In the genomic region with DNA sequence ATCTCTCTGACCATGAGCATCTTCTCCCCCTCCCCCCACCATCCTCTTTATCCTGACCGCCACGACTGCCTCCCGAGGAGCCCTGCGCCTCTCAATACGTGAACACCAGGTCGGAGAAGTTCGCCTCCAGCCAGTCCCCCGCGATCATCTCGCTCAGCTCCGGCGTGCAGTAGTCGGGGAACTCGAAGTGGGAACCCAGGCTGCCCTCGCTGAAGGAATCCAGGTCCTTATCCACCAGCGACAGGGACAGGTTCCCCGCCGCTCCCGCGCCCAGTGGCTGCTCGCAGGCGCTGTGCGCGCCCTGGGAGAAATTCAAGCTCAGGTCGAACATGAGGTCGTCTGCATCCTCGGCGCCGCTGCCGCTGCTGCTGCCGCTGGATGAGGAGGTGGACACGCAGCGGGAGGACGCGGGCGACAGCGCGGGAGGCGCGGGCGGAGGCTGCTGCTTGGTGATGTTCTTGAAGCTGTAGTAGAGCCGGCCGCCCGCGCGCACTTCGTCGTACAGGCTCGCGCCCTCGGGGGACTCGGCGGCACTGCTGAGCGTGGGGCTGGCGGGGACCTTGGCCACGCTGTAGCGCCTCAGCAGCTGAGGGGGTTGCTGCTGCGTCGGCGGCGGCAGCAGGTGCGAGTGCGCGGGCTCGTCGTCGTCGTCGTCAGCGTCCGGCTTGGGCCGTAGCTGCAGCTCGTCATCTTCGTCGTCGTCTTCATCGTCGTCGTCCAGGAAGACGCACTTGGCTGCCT, we compare ENCODE assay signal across 8 mouse cellular contexts. TPM values are rescaled to one million over a fixed set of nuclear protein-coding genes. Genes with fewer than 3 reads are reported as not detected.
DNase-seq lines count a peak whose midpoint lies in the region; ATAC-seq lines count a peak whose summit lies in the region.

No protein-coding gene starts in this region.

- H3K27me3 ChIP-seq in forebrain, embryonic 13.5 days, result no peaks in the 10 kb centered on the region
- no peaks in the 10 kb centered on the region for H3K27me3 ChIP-seq in hindbrain, embryonic 15.5 days
- H3K27me3 ChIP-seq in midbrain, embryonic 12.5 days, result no peaks in the 10 kb centered on the region
- H3K27me3 ChIP-seq in stomach, embryonic 16.5 days (ENCODE audit: control insufficient read depth, insufficient read depth, low read length), result no peaks in the 10 kb centered on the region

- no peak for ATAC-seq in forebrain, embryonic 13.5 days
- no peak for ATAC-seq in hindbrain, embryonic 15.5 days (ENCODE audit: low FRiP score, low read depth)
- ATAC-seq in midbrain, embryonic 12.5 days (ENCODE audit: low FRiP score, low read depth), result no peak
- no peak for ATAC-seq in stomach, embryonic 16.5 days (ENCODE audit: insufficient read depth, low FRiP score)

- intact Hi-C loops in left cerebral cortex, postnatal 14 days (cut with DNase I), result loop anchor here (2.0 to 10.0 kb wide), 5 partner anchors 254 to 1091 kb away; no protein-coding TSS in a partner anchor

- peak overlapping the region; percentile 100 for H3K27ac ChIP-seq in forebrain, embryonic 13.5 days
- peak overlapping the region; percentile 97 for H3K27ac ChIP-seq in hindbrain, embryonic 15.5 days (replicated peaks)
- H3K27ac ChIP-seq in midbrain, embryonic 12.5 days (replicated peaks), result peak overlapping the region; percentile 100
- peak overlapping the region; percentile 89 for H3K27ac ChIP-seq in stomach, embryonic 16.5 days (ENCODE audit: low read length)

- peak overlapping the region; percentile 67 for H3K4me2 ChIP-seq in forebrain, embryonic 13.5 days
- peak overlapping the region; percentile 72 for H3K4me2 ChIP-seq in hindbrain, embryonic 15.5 days
- H3K4me2 ChIP-seq in midbrain, embryonic 12.5 days (replicated peaks), result peak overlapping the region; percentile 34
- peak overlapping the region; percentile 87 for H3K4me2 ChIP-seq in stomach, embryonic 16.5 days (ENCODE audit: low read depth, low read length)

- peak overlapping the region; percentile 100 for H3K4me3 ChIP-seq in forebrain, embryonic 13.5 days
- H3K4me3 ChIP-seq in hindbrain, embryonic 15.5 days, result peak overlapping the region; percentile 78
- H3K4me3 ChIP-seq in midbrain, embryonic 12.5 days, result peak overlapping the region; percentile 100
- peak overlapping the region; percentile 70 for H3K4me3 ChIP-seq in stomach, embryonic 16.5 days (replicated peaks; ENCODE audit: low read length)

- peak; percentile 8 for DNase-seq in urinary bladder, postnatal 14 days (ENCODE audit: low spot score)
- DNase-seq in urinary bladder, postnatal 10 days (ENCODE audit: low spot score), result no peak
- peak; percentile 66 to 73 for DNase-seq in left cerebral cortex, postnatal 14 days (ENCODE audit: low spot score in 2 of 2)
- no peak for DNase-seq in B cell, adult 2 months

- H3K4me1 ChIP-seq in forebrain, embryonic 13.5 days, result peaks cover 21% of the 10 kb centered on the region
- peaks cover 22% of the 10 kb centered on the region for H3K4me1 ChIP-seq in hindbrain, embryonic 15.5 days (replicated peaks)
- H3K4me1 ChIP-seq in midbrain, embryonic 12.5 days, result peaks cover 15% of the 10 kb centered on the region
- no peaks in the 10 kb centered on the region for H3K4me1 ChIP-seq in stomach, embryonic 16.5 days (ENCODE audit: control insufficient read depth, insufficient read depth, low read length)

- peaks cover 18% of the 10 kb centered on the region for H3K36me3 ChIP-seq in forebrain, embryonic 13.5 days (ENCODE audit: poor library complexity, severe bottlenecking)
- H3K36me3 ChIP-seq in hindbrain, embryonic 15.5 days, result no peaks in the 10 kb centered on the region
- peaks cover 15% of the 10 kb centered on the region; the same call in 1 of the 2 replicates for H3K36me3 ChIP-seq in midbrain, embryonic 12.5 days
- no peaks in the 10 kb centered on the region for H3K36me3 ChIP-seq in stomach, embryonic 16.5 days (ENCODE audit: control insufficient read depth, insufficient read depth, low read length)

- no peaks in the 10 kb centered on the region for H3K9me3 ChIP-seq in forebrain, embryonic 13.5 days (replicated peaks)
- no peaks in the 10 kb centered on the region for H3K9me3 ChIP-seq in hindbrain, embryonic 15.5 days
- H3K9me3 ChIP-seq in midbrain, embryonic 12.5 days, result no peaks in the 10 kb centered on the region
- H3K9me3 ChIP-seq in stomach, embryonic 16.5 days (replicated peaks; ENCODE audit: control insufficient read depth, low read length), result no peaks in the 10 kb centered on the region

- H3K9ac ChIP-seq in forebrain, embryonic 13.5 days, result peak overlapping the region; percentile 100
- H3K9ac ChIP-seq in hindbrain, embryonic 15.5 days, result peak overlapping the region; percentile 79
- peak overlapping the region; percentile 100 for H3K9ac ChIP-seq in midbrain, embryonic 12.5 days (replicated peaks)
- H3K9ac ChIP-seq in stomach, embryonic 16.5 days (ENCODE audit: low read length), result peak overlapping the region; percentile 82

- under 1% methylated on average over 74 of the region's 80 CpGs for WGBS in forebrain, embryonic 13.5 days
- under 1% methylated on average over 80 of the region's 80 CpGs for WGBS in hindbrain, embryonic 15.5 days
- WGBS in midbrain, embryonic 12.5 days, result under 1% methylated on average over 71 of the region's 80 CpGs
- WGBS in stomach, embryonic 16.5 days, result 1% methylated on average over 74 of the region's 80 CpGs

RNA-seq across cellular contexts. Expression of gene Sox11, which starts 1.1 kb away (rescaled TPM):
- polyA plus RNA-seq in forebrain, embryonic 13.5 days (2015; fragmentation: Nextera tagmentation; extraction: Ambion mirVana), result 852 and 970 TPM in 2 replicates
- 278 and 318 TPM in 2 replicates for polyA plus RNA-seq in hindbrain, embryonic 15.5 days (2015; fragmentation: Nextera tagmentation; extraction: Ambion mirVana)
- total RNA-seq in left cerebral cortex, postnatal 14 days (2021), result 10 to 100 TPM; 15.1 to 18.1 TPM
- polyA plus RNA-seq in midbrain, embryonic 12.5 days (2016; fragmentation: Nextera tagmentation; extraction: Ambion mirVana), result 596 and 650 TPM in 2 replicates
- polyA plus RNA-seq in stomach, embryonic 16.5 days (2015; fragmentation: Nextera tagmentation; extraction: Ambion mirVana), result 22.2 and 24.3 TPM in 2 replicates

Comparison
In these comparisons a context has a peak if more than half of its experiments do, and no peak if none do; other contexts are left out.
1. DNase-seq: peak in urinary bladder, postnatal 14 days (single experiment) and left cerebral cortex, postnatal 14 days (2 of 2); none in urinary bladder, postnatal 10 days (single experiment) and B cell, adult 2 months (0 of 2).
2. H3K4me2 ChIP-seq: peak in every context shown above with its lines; median percentile 87 in stomach, embryonic 16.5 days; 72 in hindbrain, embryonic 15.5 days; 67 in forebrain, embryonic 13.5 days; 34 in midbrain, embryonic 12.5 days.
3. RNA of gene Sox11, which starts 1.1 kb away (polyA plus RNA-seq): 852 to 970 TPM in forebrain, embryonic 13.5 days, 596 to 650 TPM in midbrain, embryonic 12.5 days and 278 to 318 TPM in hindbrain, embryonic 15.5 days; 22.2 to 24.3 TPM in stomach, embryonic 16.5 days; every median in the first group is over 10 times any median in the second.
4. Peak in every context shown above with its lines, with median percentiles within 50 percentile points of each other: H3K27ac ChIP-seq, H3K4me3 ChIP-seq and H3K9ac ChIP-seq.